Mouse (Mus musculus) fibroblast of lung, adult 2 months (primary cell): ENCODE results near the gene Stoml3.
A peak's percentile ranks its signal among the peaks of the same experiment; 100 is the strongest.

Source experiments
- DNase-seq: peaks from one replicate; pipeline ENCODE4 v3.0.0-alpha.2; 2011; ENCODE audit warnings: low read depth

Stoml3 gene

GRCm38 (mm10) chr3:53478419-53479046 lies 9.9 kb upstream of the Stoml3 start:
- no peak for DNase-seq

GRCm38 (mm10) chr3:53483414-53484059 lies 4.9 kb upstream of the Stoml3 start:
- DNase-seq, result no peak

DNA sequence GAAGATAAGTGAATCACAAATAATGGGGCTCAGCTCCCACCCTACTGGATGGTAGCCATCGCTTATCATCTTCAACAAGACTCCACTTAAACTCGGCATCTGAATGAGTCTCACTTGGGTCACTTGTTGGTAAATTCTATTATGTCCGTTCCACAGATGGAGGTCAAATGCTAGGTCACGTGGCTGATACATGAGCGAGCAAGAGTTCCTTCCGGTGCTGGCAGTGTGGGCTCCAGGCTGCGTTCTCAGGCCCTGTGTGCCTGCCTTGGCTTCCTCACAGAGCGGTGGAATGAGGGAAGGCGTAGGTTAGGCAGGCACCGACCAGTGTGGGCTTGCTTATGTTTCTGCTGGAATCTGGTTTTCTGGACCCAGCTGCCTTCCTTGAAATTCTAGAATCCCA lies 1.9 kb upstream of the Stoml3 start:
- no peak for DNase-seq

GRCm38 (mm10) chr3:53486996-53487576 lies 1.4 kb upstream of the Stoml3 start:
- no peak for DNase-seq

DNA sequence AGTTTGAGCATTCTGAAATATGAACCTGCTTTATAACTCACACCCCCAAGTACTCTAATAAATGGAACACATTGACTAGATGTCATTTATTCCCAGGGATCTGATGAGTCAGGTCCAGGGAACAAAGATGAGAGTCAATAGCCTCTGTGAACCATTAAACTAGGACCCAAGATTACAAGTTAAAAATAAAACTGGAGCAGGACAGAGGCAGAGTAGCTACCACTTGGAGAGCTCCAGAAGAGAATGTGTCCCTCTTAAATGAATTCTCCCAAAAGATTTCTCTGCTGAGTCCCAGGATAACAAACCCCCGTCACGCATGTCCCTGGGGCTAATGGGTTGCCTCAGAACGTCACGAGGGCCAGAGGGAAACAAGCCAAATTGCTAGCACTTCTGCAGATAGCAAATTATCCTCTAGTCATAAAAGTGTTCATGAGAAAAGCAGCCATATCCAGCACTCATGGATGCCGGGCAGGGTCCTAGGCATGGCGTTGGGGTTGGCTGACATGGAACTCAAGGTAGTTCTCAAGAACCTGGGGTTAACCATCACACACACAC lies 10.0 kb downstream of the Stoml3 start:
- DNase-seq, result no peak

DNA sequence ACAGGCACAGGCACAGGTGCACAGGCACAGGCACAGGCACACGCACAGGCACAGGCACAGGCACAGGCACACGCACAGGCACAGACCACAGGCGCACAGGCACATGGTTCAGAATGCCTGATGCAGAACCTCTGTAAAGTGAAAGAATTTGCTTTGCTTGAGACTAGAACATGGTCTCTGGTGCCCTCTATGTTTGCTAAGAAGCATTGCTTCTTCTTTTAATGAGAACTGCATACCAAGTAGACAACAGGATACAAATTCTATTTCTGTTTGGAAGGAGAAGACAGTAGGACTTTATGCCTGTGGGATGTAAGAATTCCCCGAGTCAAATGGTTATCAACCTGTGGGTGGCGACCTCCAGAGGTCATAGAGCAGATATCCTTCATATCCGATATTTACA lies 14.0 kb downstream of the Stoml3 start:
- no peak for DNase-seq

DNA sequence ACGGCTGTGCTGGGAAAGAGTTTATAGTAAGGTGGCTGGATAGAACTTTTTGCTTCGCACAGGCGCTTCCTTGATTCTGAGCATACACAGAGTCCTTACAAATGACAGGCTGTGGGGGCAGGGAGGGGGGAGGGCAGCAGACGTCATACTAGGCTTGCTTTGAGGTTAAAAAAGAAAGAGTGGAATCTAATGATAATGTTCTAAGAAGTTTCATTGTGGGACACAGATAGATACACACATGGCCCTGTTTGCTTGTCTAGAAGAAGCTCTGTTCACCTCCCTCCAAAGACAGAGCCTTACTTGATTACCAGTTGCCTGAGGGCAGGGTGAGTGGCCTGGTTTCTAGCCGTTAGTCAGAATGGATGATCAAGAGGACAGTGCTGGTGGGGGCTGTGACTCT lies 24.6 kb downstream of the Stoml3 start:
- no peak for DNase-seq

DNA sequence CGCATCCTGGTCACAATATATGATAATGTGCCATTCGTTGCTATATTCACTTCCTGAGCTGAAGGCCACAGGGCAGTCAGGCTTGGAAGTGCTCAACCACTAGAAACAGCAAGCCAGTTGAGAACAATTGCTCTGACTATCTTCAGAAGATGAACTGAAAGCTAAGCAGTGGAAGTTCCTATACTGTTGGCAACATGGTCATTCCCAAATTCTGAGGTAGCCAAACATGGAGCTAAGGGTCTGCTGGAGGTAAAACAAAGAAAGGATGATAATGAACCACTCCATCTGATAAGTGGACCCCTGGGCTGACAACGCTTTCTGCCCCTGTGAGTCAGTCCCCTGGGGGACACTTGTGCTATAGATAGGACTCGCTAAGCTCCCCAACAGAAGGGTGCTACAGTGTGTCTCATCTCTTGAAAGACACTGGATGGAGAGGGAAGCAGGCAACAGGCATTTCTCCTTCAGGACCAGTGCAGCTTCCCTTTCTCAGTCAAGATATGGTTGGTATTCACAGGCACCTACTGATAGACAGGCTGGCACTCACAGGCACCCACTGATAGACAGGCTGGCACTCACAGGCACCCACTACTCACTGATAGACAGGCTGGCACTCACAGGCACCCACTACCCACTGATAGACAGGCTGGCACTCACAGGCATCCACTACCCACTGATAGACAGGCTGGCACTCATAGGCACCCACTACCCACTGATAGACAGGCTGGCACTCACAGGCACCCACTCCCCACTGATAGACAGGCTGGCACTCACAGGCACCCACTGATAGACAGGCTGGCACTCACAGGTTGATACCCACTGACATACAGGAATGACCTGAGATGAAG lies 26.0 kb downstream of the Stoml3 start:
- no peak for DNase-seq

GRCm38 (mm10) chr3:53522794-53523193 lies 34.3 kb downstream of the Stoml3 start:
- no peak for DNase-seq

GRCm38 (mm10) chr3:53525737-53526136 lies 37.3 kb downstream of the Stoml3 start:
- DNase-seq, result peak; percentile 11

DNA sequence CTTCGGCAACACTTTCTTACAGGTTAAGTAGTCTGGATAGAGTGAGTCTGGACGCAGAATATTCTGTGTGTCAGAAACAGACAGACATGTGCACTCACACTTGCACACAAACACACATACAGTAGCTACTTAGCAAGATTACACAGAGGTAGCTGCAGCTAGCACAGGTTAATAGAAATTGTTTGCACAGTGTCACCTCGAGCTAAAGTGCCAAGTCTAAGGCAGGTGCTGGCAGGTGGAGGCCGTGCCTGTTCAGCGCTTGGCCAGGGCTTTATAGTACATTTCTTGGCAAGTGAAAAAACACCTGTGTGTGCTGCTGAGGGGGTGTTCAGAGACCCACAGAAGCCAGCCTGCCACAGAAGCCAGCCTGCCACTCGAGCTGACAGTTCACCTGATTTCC lies 41.9 kb downstream of the Stoml3 start:
- DNase-seq, result no peak

DNA sequence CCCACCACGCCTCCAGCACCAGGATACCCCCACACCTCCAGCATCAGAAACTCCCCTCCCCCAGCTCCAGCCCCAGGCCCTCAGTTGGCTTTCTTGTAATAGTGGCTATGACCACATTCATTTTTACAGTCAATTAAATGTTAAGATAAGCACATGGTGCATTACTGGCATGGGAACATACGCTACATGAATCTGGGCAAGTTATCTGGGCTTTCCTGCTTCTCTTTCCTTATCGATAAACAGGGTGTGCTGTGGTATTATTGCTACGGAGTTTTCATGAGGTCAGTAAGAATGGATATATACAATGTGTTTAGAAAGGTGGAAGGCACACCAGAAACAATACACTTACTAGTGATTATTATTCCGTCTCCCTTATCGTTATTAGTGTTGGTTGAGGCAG lies 43.6 kb downstream of the Stoml3 start:
- no peak for DNase-seq

- DNase-seq, result no peak
Measured at GRCm38 (mm10) chr3:53552691-53553090, 64.2 kb downstream of the Stoml3 start.

DNA sequence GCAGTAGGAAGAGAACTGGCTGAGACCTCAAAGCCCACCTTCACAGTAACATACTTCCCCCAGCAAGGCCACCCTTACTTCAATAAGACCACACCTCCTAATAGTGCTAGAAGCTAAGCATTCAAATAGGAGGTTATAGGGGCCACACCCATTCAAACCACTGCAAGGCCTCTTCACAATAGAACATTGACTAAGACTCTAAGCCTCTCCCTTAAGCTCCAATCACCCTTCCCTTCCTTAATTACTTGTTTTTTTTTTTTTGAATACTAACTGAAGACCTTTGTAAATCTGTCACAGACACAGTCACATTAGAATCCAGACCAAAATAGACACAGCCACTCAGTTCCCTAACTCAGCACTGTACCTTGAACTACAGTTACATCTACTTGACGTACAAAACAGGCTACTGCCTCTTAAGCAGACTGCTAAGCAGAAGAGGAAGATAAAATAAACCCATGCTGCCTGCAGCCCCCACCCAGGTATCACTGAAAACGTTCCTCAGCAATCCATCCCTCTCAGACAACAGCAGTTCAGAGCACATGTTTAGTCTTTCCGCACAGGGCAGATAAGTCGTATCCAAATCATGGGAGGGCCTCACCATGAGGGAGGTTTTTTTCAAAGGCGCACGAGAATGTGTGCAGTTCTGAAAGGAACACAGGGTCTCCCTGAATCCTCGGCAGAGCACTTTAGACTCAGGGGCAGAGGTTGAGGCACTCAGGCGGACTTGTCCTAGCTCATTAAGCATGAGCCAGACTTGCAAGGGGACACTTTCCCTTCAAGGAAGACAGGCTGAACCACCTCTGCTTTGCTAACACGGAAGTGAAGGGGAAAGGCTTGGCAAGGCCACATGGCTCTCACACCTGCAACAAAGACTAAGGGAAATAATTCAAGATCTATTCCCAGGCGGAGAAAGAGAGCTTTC lies 66.8 kb downstream of the Stoml3 start:
- no peak for DNase-seq

- no peak for DNase-seq
Measured at GRCm38 (mm10) chr3:53557388-53558214, 69.1 kb downstream of the Stoml3 start.
